Mouse (Mus musculus) A20 (cell line): ENCODE data around the gene Zswim1.
"Not testable (repeated sequence)": the region's sequence is repeated elsewhere in the genome, so short reads cannot be mapped to it uniquely, and the experiment has no call there.

ENCODE experiments used
- DNase-seq: peaks from one replicate; pipeline ENCODE4 v3.0.0-alpha.2; 2011; ENCODE audit warnings: low read depth, low spot score

The Zswim1 gene

DNA sequence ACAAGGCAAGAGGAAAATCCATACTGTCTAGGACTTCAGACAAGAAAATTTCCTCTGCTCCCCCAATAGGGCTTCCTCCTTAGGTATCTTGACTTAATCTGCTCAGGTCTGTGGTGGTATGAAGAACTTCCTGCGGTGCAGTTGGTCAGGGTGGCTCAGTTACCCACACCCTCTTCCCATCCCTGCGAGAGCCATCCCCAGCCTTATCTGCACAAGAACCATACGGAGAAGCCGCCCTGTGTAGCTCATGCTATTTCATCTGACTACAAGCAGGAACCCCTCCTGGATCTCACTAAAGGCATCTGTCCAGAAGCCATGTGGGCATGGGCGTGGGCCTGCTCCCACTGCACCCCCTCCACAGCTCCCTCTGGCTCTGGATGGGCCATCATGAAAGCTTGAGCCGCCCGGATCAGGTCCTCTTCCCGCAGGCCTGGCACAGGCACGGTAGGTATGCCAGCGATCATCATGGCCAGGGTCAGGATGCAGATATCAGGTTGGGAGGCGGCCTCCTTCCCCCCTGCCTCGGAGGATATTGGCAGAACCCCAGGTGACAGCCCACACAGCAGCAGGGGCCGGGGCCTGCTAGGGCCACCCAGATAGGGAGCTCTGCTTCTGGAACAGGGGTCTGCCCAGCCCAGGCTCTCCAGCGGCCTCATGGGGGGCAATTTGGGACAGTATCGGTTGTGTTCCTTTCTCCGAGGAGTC lies 4.8 kb downstream of the Zswim1 start:
- no peak for DNase-seq

GRCm38 (mm10) chr2:164828437-164828836 lies 6.0 kb downstream of the Zswim1 start, which contains the start of gene Spata25:
Spata25 (minus strand) TSS chr2:164828537.
- DNase-seq = no peak

GRCm38 (mm10) chr2:164829090-164829489 lies 6.6 kb downstream of the Zswim1 start:
- DNase-seq = no peak

DNA sequence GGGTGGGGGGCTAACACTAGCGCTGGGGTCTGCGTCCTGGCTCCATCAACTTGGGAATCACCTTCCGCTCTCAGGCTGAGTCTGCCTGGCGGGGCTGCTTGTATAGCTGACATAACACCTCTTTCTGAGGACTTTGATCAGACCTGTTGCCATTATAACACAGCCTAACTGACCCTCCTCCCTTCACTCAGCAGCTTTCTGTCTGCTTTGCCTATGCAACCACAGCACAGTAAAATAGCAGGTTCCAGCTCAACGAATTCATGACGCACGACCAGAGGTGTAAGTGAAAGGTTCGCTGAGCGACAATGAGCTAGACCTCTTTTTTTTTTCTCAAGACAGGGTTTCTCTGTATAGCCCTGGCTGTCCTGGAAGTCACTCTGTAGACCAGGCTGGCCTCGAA lies 8.5 kb downstream of the Zswim1 start:
- DNase-seq = peak; percentile 85

- peak; percentile 69 for DNase-seq
Observed at GRCm38 (mm10) chr2:164832032-164832747, 9.7 kb downstream of the Zswim1 start.

DNA sequence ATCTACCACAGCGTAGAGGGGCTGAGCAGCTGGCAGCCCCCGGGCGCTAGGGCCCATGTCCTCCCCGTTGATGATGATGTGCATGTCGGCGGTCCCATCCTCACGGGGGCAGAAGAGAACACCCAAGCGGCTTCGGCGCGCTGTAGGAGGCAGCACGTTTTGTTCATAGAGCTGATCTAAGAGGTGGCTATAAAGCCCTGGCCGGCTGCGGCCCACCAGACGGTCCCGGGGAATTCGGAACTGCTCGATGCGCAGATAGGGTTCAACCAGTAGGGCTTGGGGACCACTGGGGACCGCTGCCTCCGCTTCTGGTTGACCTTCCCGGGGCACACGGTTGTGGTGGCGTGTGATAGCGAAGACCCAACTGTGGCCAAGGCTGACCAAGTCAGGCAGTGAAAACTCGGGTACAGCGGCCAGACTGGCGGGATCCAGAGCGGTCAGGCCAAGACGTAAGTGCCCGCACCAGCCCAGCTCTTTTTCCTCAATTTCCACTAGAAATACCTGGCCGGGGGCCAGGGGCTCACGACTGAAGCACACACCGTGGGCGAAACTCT lies 10.3 kb downstream of the Zswim1 start, which contains the start of gene Ctsa:
TSS of gene Ctsa (plus strand) at position 126 of the 554 bp plus-strand sequence.
- peak; percentile 93 for DNase-seq

- peak; percentile 99 for DNase-seq
Observed at GRCm38 (mm10) chr2:164833314-164833959, 11.0 kb downstream of the Zswim1 start, which contains the start of gene Neurl2. Neurl2 (minus strand) TSS chr2:164833456.

DNA sequence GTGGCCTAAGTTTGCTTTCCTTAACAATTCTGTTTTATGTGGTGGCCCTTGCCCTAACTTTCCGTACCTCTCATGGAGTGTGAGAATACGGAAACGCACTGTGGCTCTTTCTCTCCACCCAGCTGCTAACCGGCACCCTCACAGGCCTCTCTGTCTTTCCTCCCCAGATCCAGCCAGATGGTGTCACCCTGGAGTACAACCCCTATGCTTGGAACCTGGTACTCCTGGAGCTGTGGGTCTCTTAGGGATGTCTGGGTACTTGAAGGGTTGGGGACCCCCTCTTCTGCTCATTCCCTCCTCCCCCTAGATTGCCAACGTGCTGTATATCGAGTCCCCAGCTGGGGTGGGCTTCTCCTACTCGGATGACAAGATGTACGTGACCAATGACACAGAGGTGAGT lies 12.0 kb downstream of the Zswim1 start:
- no peak for DNase-seq

DNA sequence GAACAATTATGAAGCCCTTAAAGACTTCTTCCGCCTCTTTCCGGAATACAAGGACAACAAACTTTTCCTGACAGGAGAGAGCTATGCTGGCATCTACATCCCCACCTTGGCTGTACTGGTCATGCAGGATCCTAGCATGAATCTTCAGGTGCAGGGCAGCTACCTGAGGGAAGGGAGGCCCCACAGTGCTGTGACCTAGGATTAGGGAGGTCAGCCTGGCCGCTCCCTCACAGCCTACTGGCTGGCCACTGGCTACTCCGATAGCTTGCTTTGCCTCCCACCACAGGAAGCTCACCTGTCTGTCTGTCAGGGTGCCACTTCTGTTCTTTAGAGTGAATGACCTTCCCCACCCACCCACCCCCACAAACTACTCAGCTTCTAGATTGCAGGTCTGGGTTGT lies 12.7 kb downstream of the Zswim1 start:
- DNase-seq = no peak

GRCm38 (mm10) chr2:164845782-164846181 lies 23.3 kb downstream of the Zswim1 start:
- peak; percentile 48 for DNase-seq

DNA sequence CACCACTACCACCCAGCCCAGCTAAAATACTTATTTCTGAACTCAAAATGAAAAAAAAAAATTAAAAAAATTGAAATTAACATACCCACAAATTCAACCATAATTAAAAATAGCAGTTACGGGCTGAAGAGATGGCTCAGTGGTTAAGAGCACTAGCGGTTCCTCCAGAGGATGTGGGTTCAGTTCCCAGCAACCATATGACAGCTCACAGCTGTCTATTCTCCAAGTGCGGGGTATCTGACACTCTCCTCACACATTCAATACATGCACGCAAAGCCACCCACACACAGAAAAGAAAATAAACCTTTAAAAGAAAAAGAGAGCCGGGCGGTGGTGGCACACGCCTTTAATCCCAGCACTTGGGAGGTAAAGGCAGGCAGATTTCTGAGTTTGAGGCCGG lies 27.6 kb downstream of the Zswim1 start:
- no peak for DNase-seq

DNA sequence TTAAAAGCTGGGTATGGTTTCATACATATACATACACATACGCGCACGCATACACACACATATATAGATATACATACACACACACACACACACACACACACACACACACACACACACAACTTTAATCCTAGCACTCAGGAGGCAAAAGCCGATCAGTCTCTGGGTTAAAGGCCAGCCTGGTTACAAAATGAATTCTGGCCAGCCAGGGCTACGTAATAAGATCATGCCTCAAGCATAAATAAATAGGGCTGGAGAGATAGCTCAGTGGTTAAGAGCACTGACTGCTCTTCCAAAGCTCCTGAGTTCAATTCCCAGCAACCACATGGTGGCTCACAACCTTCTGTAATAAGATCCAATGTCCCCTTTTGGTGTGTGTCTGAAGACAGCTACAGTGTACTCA lies 33.1 kb downstream of the Zswim1 start:
- DNase-seq = not testable (repeated sequence)

DNA sequence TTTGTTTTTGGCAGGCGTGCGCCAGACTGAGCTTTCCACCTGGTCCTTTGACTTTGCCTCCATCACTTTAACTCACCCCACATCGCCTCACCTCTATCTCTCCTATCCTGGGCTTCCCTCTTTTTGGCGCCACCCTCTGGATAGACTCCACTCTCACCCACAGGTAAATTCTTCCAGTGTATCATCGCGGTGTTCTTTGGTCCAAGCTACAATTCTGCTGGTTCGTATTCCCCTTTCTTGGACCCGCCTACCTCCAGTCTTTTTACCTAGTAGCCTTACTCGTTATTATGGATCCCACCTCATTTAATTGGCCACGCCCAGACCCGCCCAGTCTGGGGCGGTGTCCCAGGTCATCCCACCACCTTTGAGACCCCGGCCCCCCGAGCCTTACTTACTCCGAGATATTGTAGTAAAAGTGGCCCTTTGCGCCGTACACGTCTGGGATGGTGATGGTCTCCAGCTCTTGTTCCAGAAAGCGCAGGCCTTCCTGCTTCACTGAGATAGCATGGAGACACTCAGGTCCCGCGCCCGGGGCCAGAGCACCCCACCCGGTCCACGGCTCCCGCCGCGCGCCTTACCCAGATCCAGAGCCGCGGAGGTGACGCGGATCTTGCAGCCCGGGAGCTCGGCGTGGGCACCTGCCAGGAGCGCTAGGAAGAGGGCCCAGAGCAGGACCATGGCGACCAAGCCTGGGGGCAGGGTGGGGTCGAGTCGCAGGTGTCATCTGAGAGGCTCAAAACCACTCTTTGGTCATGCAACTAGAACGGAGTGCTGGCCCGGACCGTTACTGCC lies 34.0 kb downstream of the Zswim1 start:
- no peak for DNase-seq

DNA sequence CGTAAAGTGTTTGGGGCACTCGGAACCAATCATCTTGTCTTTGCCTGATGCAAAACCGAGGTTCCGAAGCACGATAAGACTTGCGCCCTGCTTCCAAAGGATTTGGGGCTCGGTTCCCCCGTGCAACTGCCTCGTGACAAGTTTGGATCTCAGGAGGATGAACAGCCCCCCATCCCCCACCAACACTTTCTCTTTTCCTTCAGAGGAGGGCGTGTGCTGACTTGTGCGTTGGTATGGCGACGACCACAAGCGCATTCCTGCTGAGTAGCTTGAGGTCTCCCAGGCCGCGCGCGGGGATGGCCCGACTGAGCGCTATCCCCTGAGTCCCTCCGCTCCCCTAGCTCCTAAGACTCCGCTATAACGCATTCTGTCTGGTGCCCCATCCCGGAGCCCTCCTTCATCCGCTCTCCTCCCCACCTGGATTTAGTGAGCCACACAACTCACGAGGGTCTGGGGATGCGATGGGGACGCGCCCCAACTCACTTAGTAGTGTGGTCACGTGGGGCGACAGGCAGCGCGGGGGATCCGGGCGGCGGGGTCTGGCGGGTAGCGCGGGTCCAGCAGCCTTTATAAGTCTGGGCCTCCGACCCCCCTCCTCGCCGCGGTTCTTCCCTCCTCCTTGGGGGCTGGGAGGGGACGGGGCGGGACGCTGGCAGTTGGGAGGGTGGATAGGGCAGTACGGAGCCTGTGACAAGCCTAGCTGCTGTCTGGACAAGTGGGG lies 34.8 kb downstream of the Zswim1 start, which contains the start of gene Pltp:
TSS of gene Pltp (minus strand) at position 611 of the 721 bp plus-strand sequence.
- no peak for DNase-seq

DNA sequence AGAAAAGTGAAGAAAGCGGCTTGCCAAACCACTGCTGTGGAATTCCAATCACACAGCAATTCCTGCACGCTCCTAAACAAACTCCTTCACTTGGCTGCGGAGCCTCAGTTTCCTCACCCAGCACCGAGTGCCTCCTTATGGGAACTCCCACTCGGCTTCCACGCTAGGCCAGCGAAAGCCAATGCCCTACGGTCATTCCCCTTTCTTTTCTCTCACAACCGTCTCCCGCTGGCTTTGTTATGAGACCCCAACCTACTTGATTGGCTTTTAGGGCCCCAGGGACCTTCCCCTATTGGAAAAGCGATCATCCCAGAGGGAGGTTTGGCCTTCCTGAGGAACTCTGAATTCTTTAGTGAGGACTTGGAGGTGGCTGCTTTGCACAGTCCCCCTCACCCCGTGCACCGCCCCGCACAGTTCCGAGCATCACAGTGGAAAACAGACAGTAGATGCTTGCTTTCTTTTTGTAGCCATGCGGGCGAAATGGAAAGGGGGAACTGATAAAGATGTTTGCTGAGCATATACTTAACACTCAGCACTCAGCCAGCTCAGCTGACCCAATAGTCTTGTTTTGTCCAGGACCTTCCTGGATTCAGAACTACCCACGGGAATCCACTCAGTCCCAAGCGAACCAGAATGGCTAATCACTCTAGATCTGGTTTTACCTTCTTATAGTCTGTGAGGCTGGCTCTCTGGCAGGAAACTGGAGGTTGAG lies 35.5 kb downstream of the Zswim1 start:
- no peak for DNase-seq

- DNase-seq = no peak
Observed at GRCm38 (mm10) chr2:164859155-164859554, 36.7 kb downstream of the Zswim1 start.

DNA sequence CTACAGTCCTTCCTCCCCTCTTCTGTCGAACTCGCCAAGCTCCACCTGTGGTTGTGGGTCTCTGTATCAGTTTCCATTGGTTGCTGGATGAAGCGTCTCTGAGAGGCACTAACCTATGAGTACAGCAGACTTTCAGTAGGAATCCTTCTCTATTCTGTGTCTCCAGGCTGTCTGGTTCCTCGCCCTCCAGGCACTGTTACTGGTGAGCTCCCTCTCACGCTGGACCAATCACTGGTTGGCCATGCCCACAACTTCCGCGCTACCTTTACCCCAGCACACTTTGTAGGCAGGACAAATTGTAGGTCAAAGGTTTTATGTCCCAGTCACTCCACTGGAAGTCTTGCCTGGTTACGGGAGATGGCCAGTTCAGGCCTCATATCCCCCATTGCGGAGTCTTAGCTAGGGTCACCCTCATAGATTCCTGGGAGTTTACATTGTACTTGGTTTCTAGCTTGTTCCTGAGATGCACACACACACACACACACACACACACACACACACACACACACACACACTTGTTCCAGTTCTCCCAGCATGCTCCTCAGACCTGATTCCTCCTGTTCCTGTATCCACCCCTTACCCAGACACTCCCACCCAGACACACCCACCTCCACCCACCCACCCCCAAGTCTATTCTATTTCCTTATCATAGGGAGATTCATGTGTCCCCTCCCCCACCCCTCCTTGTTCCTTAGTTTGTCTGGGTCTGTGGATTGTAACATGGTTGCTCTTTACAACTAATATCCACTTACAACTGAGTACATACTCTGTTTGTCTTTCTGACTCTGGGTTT lies 37.4 kb downstream of the Zswim1 start:
- DNase-seq = no peak

- DNase-seq = no peak
Observed at GRCm38 (mm10) chr2:164861094-164861493, 38.6 kb downstream of the Zswim1 start.
